Mouse (Mus musculus) CD4-positive helper T cell, adult 2 months (primary cell): Measurements from ENCODE around the gene BC055324.
A peak's percentile ranks its signal among the peaks of the same experiment; 100 is the strongest.

ENCODE experiments used
- DNase-seq: peaks from one replicate; pipeline ENCODE4 v3.0.0-alpha.2; 2012; ENCODE audit warnings: low read depth, missing footprints, low spot score

BC055324 gene

DNA sequence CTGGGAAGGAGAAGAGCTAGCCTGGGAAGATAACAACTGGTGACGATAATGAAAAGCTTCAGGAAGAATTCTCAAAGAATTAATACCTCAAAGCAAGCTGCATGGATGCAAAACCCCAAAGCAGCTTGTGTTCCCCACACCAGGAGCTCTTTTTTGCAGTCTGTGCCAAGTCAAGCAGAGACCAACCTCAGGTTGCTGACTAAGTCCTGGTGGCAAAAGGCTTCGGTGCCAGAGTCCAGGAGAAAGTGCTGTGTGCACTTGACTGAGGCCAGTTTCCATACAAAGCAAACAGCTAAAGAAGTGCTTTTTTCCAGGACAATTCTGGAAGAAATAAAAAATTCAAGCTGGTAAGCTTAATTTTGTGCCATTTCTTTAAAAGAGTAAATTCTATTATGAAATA is 41.2 kb downstream of the BC055324 start:
- DNase-seq: no peak

DNA sequence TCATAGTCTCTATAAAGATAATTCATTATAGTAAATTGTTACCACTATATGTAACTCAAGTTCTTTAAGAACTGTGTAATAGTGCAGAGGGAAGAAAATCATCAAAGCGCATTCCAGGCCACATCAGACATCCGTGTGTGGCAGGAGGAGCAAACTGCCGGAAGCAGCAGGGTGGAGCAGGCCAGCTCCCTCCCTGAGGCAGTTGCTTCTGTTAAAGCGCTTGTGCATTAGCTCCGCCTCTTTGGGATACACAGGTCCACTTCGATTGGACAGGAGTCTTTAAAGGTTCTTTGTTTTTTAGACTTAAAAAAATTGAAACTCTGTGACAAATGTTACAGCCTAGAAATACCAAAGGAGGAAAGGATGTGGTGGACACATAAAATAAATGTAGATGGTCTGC is 52.5 kb downstream of the BC055324 start:
- DNase-seq: no peak

DNA sequence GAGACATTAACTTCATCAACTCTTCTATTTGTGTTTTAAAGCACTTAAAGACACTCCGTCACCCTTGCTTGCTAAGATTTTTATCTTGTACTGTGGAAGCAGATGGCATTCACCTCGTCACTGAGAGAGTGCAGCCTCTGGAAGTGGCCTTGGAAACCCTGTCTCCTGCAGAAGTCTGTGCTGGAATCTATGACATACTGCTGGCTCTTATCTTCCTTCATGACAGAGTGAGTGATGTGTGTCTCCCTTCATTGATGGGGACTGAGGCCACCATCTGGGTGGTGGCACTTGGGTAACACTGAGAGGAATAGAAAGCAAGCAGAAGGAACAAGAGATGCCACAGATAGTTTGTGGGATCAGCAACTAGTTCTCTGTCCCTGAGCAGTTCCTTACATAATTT is 60.0 kb downstream of the BC055324 start:
- DNase-seq: no peak

DNA sequence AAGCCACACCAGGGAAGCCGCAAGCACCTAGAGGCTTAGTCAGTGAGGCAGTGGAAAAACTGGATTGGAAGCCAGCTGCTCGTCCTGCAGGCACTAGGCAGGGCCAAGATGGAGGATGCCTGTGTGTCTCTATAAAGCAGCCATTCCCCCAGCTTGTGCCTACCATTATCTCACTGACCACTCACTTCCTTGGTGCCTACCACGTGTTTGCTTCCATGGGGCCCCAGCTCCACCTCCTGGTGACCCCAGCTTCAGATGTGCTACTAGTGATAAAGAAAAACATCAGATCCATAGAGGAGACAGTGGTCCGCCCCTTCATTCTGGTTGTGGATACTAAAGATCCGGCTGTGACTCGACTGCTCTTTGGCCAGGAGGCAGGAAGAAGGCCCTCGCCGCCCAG is 62.8 kb downstream of the BC055324 start:
- no peak for DNase-seq

DNA sequence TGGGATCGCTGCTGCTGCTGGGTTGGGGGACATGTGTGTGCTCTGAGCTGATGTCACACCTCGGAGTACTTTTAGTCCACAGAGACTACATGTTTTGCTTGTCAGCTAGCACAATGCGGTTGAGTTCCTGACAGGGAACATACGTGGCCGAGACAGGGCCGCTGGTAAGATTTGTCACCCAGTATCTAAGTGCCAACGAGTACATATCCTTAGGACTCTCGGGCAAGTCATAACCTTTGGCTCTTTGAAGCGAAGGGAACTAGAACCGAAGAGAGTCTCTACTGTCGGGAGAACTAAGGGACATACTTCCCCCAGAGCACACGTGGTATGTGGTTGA is 64.2 kb downstream of the BC055324 start:
- no peak for DNase-seq

DNA sequence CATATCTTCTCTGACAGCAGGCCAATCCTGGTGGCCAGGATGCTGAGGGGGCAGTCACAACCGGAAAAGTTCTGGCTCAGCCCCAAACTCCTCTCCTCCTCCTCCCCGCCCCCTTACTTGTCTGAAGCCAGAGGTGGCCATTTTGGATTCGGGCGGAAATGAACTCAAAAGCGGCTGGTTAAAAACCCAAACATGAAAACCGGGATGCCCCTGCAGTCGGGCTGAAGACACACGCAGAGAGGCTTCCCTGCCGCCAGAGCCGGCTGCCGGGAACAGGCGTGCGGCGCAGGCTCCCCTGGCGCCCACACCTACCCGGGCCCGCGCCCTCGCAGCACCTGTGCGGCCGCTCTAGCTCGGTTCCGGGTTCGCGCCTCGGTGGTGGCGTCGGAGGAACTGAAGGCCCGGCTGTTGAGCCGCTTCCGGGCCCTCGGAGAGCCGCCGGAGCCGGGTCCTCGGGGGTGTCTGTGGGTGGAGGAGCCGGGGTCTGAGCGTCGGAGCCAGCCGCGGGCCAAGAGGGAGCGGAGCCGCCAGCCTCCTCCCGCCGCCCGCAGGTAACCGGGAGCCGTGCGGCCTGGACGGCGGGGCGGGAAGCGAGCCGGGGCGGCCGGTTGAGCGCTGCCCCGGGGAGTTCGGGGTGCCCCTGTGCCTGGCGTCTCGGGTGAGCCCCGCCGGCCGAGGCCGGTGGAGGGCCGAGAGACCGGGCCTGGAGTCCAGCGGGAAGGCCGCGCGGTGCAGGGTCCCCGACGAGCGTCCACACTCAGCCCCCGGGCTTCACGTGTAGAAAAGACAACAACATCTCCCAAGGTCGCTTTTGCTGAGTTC is 64.7 kb downstream of the BC055324 start:
- peak; percentile 92 for DNase-seq

DNA sequence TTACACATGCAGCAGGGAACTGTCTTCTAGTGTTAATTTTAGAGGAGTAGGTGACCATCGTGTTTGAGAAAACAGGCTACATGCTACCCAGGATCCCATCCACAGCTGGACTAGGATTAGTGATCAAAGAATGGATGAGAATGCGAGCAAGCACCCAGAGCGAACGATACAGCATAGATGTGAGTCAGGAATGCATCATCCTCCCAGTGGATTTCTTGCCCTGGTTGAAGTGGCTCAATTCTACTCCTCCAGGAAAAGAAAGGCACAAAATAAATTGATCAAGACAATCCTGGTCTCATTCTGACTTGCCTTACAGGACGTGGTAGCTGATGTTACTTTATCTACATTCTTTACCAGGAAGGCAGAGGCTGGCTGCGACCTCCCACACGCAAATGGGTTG is 65.8 kb downstream of the BC055324 start, which contains the start of gene Scyl3:
Scyl3 (plus strand) TSS at position 255 of the 400 bp plus-strand sequence.
- DNase-seq: no peak

DNA sequence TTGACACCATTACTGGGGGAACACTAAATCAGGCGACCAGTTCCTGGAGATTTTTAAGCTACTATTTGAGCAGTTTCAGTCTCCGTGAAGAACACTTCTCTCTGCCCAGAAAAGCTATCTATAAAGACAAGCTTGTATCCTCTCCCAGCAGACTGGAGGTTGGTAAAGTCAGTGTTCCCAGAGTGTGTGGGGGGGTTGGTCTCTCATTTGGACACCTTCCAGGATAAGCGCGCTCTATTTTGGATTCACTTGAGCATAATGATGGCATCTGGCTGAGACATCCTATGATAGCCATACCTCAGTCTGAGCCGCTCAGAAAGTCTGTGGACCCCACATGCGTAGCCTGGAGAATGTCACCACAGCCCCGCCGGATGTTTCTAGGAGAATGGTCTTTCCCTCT is 70.5 kb downstream of the BC055324 start:
- DNase-seq: no peak

DNA sequence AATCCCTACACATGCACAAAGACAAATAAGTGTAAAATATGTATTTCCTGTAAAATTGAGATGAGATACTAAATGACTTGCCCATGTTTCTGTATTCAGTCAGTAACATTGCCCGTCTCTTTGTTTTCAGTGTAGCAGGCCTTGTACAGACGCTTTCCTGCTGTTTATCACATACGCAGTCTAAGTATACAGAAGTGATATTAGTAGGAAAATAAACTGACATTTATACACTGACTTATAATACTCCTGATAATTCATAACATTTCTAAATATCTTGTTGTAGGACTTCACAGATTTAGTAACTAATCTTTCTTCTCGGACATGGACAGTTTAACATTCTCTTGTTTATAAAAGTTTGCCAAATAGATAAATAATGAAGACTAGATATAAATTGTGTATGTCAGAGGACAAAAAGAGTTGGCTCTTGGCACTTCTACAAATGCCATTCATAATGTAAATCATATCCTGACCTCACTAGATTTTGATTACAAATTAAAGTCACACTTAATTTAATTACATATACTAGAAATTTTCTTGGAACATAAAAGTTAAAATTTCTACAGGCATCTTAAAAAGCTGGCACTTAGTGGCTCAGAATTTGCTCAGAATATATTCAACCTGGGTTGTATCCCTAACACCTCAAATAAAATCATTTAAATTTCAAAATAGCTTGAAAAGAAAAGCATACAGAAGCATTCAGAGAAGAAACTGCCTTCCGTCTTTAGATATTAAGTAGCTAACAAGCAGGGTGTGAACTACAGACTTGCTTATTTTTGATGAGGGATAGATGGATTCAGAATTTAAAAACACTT is 77.0 kb downstream of the BC055324 start:
- no peak for DNase-seq

DNA sequence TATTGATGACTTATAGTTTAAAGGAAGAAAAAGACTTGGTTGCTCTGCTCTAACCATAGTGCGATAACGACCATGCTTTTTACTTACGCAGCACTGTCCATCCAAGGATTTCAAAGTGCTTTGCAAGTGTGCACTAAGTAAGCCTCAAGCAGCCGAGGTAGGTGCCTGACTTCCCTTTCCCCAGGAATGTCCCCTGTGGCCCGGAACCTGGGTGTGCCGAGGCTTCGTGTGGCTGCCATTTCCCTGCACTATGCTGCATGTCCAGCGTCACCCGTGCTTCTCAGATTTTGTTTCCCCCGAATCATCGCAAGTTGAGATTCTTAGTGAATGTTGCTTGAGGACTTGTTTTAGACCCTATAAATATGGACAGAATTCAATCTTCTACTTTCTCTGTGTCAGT is 82.6 kb downstream of the BC055324 start:
- DNase-seq: no peak

DNA sequence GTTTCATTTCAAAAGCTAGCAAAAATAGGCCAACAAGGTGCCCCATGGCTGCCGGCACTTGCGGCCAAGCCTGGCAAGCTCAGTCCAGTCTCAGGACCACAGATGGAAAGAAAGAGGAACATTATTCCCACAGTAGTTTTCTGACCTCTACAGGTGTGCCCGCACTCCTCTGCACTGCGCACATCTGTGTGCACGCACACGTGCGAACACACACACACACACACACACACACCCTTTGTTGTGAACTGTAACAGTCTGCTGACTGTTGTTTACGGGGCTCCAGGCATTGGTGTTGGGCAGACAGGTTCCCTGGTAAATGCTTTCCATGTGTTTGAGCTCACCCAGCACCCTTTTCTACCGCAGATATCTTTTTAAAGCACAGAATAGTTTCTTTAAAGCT is 83.8 kb downstream of the BC055324 start:
- DNase-seq: no peak

DNA sequence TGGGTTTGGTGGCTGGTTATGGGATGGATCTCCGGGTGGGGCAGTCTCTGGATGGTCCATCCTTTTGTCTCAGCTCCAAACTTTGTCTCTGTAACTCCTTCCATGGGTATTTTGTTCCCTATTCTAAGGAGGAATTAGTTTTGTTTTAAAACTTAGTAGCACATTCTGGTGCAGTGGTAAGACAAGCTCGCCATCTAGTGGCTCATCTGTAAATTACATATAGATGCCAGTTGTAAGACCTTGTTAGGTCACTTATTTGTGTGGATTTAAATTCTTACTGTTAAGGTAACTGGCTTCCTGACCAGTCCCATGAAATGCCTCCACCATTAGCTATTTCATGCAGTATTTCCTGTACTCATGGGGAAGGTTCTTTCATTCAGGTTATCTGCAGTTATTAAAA is 84.3 kb downstream of the BC055324 start:
- DNase-seq: peak; percentile 54

DNA sequence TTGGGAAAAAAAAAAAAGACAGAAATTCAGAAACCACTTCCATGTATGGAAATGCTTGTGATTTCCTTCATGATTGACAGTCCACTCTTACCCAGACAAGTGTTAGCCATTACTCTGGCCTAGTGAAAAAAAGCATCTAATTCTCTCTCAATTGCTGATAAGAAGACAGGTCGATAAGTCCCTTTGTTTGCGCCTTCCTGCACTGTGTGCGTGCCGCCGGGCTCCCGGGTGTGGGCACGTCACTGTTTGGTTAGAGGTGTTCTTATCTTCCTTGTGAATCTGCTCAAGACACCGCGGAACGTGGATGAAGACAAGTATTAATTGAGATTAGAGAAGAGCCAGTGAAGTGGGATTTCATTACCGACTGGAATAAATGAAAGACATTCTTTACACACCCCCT is 86.2 kb downstream of the BC055324 start:
- DNase-seq: no peak

DNA sequence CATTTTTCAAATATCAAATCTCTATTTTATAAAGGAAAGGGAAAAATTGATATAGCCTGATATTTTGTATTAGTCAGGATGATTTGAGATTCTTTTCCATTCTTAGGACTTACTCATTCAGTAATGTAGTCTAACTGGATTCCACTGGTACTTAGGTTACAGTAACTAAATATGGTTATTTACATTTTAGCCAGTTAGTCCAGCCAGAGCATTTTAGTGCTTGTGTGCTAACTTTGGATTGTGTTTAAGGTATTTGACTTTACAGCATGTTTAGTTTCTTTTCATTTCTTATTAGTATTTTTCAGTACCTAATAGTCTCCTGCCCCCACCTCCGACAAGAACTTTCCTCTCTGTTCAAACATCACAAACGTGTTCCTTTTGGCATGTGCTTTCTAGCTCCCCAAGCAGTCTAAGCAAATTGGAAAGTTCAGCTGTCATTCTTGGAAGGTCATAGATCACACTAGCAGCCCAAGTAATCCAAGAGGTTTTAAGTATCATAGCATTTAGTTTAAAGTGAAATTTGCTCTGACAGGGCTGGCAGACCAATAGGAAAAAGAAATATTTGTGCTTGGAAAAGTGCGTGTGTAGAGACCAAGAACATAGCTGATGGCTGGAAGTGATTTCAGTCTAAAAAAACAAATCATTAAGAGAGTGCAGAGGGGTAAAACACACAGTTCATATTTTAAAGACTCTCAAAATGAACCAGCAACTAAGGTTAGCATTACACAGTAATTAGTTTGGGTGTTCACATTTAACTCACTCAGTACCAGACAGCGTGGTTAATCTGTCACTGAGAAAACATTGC is 87.4 kb downstream of the BC055324 start:
- DNase-seq: no peak

DNA sequence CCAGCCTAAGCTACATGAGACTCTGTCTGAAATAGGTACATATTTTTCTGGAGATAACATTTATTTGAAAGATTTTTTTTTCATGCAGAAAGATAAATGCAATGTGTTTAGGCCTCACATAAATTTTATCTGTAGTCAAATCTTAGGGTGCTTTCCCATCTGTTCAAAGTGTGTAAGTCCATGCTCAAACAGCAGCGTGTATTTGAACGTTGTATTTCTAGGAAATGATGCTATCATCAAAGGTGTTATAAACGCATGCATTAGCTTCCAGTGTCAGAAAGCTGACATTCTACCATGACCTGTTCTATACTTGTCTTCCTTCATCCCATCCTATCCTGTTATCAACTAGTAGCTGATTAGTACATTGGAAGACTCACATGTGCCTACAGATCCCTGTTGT is 91.2 kb downstream of the BC055324 start:
- DNase-seq: peak; percentile 6

DNA sequence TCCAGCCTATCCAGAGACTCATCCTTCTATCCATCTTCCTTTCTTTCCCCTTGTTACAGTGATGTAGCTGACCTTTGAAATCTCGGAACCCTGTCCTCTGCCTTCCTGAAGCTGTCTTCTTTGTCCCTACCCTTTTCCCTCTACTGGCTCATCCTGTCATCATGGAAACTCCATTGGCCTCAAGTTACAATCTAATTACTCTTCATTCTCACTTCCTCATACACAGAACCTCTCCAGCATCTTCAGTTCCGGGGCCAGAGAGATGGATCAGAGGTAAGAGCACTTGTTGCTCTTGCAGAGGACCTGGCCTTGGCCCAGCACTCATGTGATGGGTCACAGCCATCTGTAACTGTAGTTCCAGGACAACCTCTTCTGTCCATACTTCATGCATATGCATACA is 94.4 kb downstream of the BC055324 start:
- no peak for DNase-seq

DNA sequence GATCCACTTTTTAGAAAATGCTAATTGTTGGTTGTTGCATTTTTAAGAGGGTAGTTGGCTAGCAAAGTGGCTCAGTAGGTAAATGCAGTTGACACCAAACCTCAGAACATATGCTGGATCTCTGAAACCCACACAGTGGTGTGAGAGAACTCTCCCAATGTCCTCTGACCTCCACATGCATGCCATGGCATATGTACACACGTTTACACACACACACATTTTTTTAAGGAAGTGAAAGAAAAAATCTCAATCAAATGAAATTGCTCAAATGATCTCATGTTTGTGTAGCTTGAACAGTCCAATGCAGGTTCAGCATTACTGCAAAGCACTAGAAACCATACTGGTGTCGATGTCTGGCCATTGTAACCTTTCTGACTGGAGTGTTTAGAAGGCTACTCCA is 95.0 kb downstream of the BC055324 start:
- DNase-seq: no peak

DNA sequence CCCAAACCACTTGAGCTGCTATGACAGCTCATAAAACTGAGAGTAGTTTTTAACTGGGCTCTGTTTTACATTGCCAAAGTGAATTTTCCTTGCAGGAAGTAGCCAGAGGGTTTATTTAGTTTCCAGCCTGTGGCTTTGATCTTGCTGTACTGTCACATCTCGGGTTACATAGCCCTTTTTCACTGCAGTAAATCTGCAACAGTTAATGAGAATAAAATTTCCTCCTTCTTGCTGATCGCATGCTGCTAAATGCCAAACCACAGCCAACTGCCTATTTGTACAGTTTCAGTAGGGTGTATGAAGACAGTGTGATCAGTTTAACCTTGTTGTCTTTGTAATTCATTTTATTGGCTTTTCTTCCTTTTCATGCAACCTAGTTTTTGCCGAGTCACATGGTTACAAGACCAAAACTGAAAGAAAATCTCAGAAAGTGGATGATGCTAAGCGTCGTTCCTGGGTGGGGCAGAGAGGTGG is 96.3 kb downstream of the BC055324 start:
- DNase-seq: peak; percentile 41
